Mouse (Mus musculus) heart, adult 18-20 months (tissue): ENCODE results near the gene Ankdd1b. TPM values are rescaled to one million over a fixed set of nuclear protein-coding genes. Genes with fewer than 3 reads are reported as not detected.

ENCODE experiments used
- DNase-seq, 2 experiments: peaks; one replicate each; pipeline ENCODE4 v3.0.0; 2021 to 2022; ENCODE audit warnings: mixed read lengths in 1 of 2
- long read RNA-seq, 2 experiments: library from polyadenylated mRNA; stranded (forward); transcript quantifications; one replicate each; pipeline ENCODE4 v2.0.0; 2021
- total RNA-seq, 2 experiments: library from RNA; stranded (reverse); gene quantifications; 2 replicates each; pipeline ENCODE4 v1.2.3; 2021

The Ankdd1b gene
- under 1 TPM; 0.65 to 0.80 TPM for total RNA-seq
- long read RNA-seq, experiment 1, partial matches to known transcripts = 0 of 22 reads
- long read RNA-seq, experiment 1, other reads (novel, unspliced or antisense) = 22 of 22 reads
- long read RNA-seq, experiment 2, partial matches to known transcripts = 0 of 19 reads
- long read RNA-seq, experiment 2, other reads (novel, unspliced or antisense) = 19 of 19 reads

DNA sequence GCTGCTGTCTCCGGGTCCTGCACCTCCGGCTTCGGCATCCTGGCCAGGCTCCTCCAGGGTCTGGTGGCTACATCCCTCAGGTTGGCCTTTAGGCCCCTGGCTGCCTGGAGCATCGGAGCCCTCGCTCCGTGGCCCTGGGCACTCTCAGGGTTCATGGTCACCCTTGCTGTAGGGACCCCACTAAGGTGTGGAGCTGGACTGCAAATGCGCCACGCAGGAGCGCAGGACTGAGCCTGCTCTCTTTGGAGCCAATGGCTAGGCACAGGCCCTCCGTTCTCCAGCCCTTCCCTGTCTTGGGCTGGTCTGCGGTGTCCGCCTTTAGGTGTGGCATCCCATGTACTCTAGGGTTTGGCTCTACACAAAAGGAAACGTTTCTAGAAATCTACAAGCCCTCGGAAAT is at the start of gene Ankdd1b:
TSS of gene Ankdd1b (minus strand) at position 242 of the 400 bp plus-strand sequence.
- DNase-seq = no peak

DNA sequence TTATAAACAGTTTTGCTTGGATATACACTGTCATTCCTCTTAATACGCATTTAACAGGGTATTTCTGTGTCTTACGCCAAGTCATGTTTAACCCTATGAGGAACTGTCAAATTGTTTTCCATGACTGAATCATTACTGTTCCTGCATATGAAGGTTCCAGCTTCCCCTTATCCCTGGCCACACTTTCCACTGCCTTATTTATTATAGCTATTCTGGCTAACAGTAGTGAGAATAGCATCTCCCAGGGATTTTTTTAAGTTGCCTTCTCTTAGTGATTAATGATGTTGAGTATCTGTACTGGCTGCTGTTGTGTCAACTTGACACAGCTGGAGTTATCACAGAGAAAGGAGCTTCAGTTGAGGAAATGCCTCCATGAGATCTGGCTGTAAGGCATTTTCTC is 46.3 kb upstream of the Ankdd1b start:
- DNase-seq = no peak

DNA sequence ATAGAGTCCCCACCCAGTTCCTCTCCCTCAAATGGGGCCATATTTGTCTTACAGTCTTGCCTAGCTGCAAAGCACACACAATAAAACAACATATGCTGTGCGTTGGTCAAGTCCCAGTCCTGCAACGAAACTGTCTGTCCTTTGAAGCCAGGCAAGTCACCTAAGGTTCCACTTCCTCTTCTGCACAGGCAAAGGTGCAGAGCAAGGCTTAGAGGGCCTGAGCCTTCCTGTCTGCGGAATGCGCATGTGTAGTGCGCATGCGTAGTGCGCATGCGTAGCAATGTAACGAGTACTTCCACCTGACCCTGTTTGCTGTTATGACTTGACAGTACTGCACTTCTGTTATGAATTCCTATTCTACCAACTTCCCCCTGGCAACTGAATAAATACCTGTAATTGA is 45.3 kb upstream of the Ankdd1b start:
- DNase-seq = no peak

DNA sequence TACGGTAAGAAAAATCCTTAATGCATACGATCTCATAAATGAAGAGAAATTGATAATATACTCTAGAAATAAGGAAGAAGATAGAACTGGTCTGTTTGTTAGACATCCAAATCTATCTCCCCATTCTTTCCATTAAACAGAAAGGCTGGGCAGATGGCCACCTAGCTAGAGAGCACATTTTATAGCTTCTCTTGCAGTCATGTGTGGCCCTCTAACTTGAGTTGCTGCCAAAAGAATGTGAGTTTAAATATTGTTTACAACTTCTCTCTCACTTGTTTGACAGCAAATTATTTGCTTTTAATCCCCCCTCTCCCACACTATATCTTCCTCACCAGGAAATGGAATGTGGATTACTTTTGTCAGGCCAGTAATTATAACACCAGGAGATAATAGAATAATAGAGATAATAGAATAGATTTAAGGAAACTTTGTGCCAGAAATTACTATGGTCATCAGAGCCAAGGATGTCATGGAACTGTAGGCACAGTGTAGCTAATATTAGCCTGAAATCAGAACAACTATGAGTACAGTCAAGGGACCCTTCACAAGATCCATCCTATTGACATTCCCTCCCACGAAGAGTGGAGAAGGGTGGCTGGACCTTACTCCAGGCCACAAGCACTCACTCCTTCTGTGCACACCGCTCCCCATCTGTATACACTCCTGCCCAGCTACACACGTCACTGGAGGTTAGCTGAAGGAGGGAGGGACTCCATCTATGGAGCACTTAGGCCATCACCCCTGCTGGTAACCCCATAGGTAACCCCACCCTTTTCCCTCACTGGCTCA is 43.4 kb upstream of the Ankdd1b start:
- no peak for DNase-seq

DNA sequence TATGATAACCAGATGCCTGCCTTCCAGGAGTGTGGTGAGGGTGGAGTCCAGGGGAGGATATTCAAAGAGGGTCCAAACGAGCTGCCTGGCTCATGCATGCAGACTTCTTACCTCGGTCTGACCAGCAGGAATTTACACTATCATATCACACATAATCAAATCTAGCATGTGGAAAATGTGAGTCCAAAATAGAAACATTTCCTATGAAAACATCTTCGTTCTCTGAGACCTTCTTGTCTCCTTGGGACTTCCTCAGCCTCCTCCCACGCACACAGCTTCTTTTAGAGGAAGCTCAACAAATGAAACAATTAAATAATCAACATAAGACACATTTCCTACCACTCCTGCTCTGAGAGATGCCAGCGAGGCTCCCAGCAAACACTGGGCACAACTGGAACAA is 40.9 kb upstream of the Ankdd1b start:
- peak; percentile 33 to 52 for DNase-seq

DNA sequence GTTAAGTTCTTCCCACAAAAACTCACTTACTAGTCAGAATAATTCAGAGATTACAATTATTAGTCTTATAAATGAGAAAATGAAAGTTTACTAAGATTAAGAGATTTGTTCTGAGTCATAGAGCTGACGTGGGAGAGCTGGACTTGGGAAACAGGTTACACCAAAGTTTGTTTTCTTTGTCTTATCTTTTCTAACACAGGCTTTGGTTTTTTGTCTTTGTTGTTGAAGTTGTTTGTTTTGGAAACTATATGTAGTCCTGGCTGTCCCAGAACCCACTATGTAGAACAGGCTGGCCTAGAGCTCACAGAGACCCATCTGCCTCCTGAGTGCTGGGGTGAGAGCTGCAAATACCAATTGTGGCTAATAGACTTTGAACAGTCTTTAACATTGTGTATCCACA is 40.3 kb upstream of the Ankdd1b start:
- DNase-seq = peak in 1 of 2 experiments; percentile 16

DNA sequence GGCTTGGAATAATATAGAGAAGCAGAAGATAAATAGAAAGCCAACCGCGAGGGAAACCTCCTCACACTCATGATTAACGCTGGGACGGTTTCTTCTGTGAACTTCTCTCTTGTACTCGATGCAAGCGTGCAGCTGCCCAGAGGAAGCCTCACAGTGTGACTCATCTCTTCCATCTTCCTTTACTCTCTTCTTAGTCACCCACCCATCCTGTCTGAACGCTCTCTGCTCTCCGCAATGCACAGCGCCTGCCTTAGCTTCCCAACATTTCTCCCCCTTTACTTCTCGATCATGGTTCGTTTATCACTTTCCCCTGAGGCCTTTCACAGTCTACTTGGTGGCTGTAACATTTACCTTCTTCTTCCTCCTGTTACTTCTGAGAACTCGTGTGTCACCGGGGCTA is 39.6 kb upstream of the Ankdd1b start:
- DNase-seq = peak; percentile 56 to 75

DNA sequence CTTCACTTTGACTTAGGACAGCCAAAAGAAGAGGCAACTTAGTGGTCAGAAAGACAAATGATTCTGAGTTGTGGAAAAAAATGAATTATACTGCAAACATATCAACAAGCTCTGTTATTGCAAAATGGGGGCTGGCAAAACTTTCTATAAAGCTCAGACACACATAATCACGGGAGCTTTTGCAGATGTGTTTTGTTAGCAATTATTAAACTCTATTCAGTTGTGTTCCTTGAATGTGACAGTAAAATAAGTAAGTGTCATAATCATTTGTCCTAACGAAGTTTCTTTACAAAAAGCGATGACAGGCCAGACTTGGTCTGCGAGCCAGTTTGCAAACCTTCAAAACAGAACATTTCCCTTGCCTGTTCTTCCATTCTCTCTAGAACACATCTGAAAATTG is 36.5 kb upstream of the Ankdd1b start:
- DNase-seq = no peak

DNA sequence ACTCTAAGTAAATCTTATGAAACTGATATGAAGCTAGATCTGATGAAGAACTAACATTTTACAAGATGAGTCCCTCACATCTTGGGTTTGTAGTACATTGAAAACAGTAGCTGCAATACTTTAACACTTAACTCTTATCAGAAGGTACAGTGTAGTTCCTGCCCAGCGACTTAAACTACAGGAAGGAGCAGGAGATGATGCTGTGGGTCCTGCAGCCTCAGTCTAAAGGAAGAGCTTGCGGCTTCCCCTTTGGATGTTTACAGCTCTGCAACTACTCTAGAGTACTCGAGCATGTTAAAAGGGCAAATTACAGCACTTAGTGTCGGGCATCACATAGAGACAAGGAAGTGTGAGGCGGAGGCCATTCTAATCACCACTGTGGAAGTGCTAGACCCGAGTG is 35.3 kb upstream of the Ankdd1b start:
- no peak for DNase-seq

DNA sequence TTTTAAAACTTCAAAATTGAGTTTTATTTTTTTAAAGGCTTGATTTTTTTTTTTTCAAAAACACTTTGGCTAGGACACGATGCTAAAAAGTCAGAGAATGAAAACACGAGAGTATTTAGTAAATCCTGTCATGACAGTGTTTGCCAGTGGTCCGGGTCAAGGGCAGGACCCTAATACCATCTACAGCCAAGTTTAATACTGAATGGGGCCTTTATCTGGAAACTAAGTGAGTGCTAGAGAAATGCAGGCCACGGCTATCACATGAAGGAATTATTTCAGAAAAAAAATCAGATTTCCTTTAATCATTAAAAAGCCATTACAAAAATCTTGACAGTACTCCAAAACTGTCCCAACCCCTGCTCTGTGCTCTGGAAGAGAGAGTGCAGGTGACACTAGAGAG is 34.7 kb upstream of the Ankdd1b start:
- DNase-seq = no peak

DNA sequence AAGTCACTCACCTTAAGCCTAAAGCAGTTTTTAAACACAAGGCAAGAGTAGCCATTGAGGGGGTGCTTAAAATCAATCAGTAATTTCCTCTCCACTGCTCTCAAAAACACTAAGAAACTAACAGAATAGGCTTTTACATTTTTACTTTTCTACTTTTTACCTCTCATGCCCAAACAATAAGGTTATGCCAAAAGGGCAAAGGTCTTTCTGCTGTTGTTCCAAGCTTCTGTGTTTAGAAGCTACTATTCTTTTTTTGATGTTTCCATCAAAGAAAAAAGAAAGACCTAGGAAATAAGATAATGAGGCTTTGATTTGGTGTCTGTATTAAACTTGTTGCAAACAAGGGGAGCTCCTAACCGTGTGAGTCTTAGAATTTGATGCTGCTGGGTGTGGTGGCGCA is 28.9 kb upstream of the Ankdd1b start:
- no peak for DNase-seq

DNA sequence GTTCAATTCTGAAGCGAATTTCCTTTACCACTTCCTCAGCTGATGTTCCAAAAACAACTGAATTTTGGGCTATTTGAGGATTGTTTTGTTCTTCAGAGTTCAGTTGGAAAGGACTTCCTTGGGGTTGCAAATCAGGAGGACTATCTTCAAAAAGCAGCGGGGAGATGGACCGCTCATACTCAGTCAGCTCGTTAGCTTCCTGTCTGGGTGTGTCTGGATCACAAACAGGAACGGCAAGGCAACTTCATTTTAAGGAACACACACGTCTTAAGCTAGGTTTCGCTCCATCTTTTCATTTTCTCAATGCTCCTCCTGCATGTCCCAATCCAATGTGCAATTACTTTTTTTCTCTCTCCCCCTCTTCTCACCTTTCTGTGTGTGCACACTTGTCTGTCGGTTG is 25.6 kb upstream of the Ankdd1b start:
- peak; percentile 12 to 16 for DNase-seq

DNA sequence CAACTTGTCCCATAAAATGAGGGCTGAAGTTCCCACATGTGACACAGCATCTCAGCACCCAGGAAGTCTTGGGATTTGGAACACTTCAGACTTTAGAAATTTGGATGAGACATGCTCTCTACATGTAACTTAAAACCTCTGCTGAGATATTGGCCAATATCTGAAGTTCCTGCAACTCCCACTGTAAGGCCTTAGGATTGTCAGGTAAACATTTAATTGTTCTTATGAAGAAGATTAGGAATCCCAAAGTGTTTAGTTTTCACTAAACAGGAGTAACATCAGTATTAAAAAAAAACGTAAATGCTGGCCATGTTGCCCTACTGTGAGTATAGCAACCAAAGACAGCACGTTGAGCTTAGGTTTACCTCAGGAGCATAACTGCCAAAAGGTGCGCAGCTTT is 19.4 kb upstream of the Ankdd1b start, which contains the start of gene Gm17622:
TSS of gene Gm17622 (plus strand) at position 301 of the 400 bp plus-strand sequence.
- DNase-seq = no peak

DNA sequence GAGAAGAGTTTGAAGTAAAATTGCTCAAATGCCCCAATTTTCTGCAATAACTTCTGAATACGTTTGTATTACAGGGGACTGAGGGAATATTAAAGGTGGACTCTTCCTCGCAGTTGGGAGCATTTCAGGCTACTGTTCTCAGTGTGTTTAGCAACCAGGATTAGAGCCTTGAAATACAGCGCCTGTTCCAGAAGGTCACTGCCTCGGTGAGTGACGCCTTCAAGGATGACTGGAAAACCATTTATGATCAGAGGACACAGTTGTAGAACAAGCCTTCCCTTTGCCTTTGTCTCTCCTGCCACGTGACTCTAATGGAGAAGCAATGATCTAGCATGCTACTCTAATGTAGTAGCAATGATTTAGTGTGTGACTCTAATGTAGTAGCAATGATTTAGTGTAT is 17.0 kb upstream of the Ankdd1b start:
- DNase-seq = no peak

DNA sequence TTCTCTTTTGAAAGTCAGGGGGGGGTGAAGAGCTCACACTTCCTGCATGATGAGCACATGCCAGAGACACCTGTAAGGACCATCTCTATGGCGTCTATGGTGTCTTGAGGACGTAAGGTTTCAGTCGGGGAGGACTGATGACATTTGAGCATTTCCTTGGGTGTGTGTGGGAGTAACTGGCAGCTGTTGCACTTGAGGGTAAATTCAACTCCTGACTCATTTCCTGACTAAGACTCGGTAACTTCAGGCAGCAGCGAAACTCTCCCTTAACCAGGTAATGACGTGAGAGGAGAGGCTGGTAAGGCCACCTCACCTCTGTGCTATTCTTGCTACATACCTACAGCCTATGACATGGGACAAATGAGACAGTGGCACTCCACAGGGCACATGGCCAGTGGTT is 16.2 kb upstream of the Ankdd1b start:
- DNase-seq = no peak

DNA sequence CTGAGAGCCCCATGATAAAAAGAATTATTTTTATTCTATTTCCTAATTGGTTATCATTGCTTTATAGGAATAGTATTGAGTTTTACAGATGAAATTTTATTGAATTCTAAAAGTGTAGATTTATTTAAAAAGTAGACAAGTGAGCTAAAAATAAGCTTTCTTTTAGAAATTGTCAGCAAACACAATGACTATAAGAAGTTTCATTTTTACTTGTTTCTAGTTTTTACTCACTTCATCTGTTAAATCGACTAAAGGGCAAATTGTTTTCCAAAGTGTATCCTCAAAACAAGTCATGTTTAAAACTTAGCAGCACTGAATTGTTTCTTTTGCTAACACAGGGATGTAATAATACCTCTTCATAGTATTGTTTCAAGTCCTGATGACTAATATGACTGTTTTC is 8.0 kb upstream of the Ankdd1b start:
- no peak for DNase-seq

DNA sequence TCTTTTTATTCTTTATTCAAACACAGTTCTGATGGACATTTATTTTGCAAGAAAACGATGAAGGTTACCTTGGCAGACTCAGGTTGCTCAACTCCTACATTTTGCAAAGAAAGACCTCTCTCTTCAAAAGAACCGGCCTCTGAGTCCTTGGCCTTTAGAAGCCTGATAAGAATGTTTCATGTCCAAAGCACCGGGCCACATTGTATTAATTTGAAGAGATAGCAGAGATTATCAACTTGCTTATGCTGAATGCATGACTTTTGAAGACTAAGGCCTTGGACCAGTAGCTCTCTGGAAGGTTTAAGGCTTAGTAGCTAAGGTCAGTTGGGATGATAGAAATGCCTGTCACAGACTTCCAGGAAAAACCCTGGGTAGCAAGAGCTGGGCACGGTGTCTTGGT is 6.2 kb upstream of the Ankdd1b start:
- DNase-seq = no peak

DNA sequence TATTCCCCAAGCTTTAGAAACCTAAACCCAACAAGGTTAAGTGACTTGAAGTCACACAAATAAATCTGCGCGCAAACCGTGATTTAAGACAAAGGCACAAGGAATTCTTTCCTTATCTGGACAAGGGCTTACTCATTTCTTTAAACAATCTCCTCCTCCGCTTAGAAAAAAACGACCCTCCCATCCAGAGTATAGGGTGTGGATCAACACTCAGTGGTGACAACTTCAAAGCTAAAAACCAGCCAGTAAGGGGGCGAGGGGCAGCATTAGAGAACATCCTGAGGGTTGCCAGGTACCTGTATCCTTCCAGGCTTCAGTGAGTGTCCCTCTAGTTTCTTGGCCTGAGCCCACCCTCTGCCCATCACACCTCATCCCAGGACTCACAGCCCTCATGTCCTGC is 442 bp downstream of the Ankdd1b start:
- no peak for DNase-seq

DNA sequence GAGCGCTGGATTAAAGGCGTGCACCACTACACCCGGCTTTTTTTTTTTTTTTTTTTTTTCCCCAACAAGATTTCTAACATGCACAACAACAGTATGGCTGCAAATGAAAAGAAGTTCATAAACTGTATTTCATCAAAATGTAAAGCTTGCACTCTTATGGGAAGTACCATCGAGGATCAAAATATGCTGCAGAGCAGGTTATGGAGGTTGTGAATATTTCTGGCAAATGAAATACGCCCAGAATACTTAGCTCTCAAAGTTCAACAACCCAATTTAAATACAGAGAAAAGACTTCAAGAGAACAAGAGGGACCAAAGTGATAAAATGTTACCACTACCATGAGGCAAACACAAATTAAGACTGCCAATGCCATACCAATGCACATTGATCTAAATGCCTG is 2.3 kb downstream of the Ankdd1b start:
- DNase-seq = no peak

DNA sequence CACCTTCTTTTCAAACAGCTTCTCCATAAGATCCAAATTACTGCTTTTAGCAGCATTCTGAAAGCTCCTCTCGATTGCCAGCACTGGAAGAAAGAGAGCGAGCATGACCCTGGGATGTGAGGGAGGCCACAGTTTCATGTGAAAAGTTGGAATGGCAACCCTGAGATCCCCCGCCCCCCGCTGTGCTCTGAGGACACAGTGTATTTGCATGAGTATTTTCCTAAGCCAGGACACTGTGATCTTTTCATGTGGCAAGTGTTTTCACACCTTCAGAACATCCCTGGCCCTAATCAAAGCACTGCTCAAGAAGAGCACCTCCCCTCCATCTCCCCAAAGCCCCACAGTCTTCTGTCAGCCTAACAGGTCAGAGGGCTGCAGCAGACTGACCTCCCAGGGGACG is 5.7 kb downstream of the Ankdd1b start:
- DNase-seq = no peak

DNA sequence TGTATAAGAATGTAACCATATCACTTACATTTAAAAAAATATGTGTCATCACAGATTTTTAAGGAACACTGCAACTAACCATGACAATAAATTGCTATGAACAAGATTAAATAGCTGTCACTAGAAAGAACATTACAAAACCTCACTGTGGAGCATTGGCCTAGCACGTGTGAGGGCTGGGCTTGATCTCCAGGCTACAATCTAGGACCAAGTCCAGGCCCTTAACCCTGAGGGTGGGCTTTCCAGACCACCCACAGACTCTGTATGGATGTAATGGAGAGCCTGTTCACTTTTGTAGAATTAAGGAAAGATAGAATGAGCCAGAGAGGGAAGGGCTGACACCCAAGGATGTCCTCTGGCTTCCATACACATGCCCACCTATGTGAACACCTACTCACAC is 8.4 kb downstream of the Ankdd1b start:
- DNase-seq = no peak

DNA sequence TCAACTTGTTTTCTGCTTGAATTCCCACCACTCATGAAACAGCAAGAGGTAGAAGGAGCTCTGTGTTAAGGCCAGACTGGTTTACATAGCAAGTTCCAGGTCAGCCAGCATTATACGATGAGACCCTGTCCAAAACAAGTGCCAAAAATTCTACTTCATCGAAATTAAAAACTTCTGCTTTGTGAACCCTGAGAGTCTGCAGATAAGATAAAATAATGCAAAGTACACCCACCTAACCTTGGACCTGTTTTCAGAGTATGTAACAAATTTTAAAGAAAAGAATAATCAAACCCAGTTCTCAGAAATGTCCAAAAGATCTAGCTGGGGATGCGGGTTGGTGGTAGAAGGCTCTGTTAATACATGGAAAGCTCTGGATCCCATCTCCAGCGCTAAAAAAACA is 12.4 kb downstream of the Ankdd1b start:
- no peak for DNase-seq

DNA sequence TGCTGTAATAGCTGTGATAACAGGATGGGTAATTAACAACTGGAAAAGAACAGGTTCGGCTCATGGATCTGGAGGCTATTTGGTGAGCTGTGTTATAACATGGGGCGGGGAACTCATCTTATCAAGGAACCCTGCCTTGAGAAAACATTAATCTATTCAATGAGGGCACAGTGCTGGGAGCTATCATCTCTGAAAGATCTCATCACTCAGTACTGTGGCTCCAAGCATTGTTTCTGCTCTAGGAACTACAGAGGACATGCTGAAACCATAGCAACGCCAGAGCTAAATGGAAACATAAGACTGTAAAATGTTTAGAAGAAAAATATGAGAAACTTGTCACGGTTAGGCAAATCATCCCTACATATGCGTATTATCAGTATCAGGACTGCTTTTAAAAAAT is 13.0 kb downstream of the Ankdd1b start:
- no peak for DNase-seq

DNA sequence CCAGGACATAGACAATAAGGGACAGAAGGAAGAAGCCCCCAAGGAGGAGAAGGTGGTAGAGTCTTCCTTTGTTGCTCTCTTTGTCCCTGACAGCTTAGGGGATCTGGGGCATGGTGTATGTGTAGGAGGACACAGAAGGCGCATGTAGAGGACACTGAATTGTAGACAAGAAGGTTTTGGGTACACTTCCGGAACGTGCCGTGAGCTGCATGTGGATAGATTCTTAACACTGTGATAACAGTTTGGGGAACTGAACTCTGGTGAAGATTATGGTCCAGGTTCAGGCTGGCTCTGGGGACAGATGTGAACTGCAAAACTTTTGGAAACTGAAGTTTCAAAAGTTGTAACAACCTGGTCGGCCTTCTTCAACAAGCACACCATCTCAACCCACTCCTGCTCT is 13.4 kb downstream of the Ankdd1b start:
- no peak for DNase-seq
